Mouse (Mus musculus) ES-E14 (cell line): ENCODE results near the gene Ascc1.

Experiments used
- CHD2 ChIP-seq: IDR thresholded peaks from 2 replicates; pipeline ENCODE4 v1.6.1; 2014; ENCODE audit warnings: mild to moderate bottlenecking, low read depth, low read length, inconsistent platforms
- HCFC1 ChIP-seq: IDR thresholded peaks from 2 replicates; pipeline ENCODE4 v1.6.1; 2012; ENCODE audit warnings: low read length, inconsistent platforms, borderline replicate concordance; ENCODE audit not compliant: insufficient read depth
- ZC3H11A ChIP-seq: IDR thresholded peaks from 2 replicates; pipeline ENCODE4 v1.6.1; 2012; ENCODE audit warnings: low read depth, mild to moderate bottlenecking, inconsistent platforms, low read length, borderline replicate concordance
- ZNF384 ChIP-seq: IDR thresholded peaks from 2 replicates; pipeline ENCODE4 v1.6.1; 2012; ENCODE audit warnings: low read depth, low read length, inconsistent platforms

DNA sequence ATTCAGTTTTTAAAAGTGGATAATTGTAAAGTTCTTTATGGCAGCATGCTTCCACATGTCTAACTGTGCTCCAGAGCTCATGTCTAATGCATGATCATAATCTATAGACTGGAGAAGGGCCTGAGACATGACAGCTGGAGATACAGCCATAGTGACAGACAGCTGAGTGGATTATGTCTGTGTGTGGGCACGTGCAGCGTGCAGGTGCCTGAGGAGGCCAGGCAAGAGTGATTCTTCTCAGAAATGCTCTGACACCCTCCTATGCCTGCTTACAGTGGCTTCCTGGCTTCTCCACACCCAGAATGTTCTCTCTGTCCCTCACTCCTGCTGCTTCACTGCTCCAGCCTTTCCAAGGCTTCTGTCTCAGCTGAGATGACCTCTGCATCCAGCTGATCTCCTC lies 91.1 kb downstream of the Ascc1 start:
- TF ChIP-seq HCFC1, result no peak
- TF ChIP-seq ZNF384, result no peak
- no peak for TF ChIP-seq CHD2
- no peak for TF ChIP-seq ZC3H11A
